Mouse (Mus musculus): ENCODE data around the gene Iqgap3.
A peak's percentile ranks its signal among the peaks of the same experiment; 100 is the strongest.

Iqgap3 gene

GRCm38 (mm10) chr3:88094126-88094525 lies 12.4 kb downstream of the Iqgap3 start:
- no peak for DNase-seq (ENCODE audit: low spot score)

- no peak for DNase-seq (ENCODE audit: low spot score)
Observed at GRCm38 (mm10) chr3:88097666-88098065, 15.9 kb downstream of the Iqgap3 start.

GRCm38 (mm10) chr3:88100251-88100650 lies 18.5 kb downstream of the Iqgap3 start:
- no peak for DNase-seq (ENCODE audit: low spot score)

GRCm38 (mm10) chr3:88101736-88102135 lies 20.0 kb downstream of the Iqgap3 start:
- no peak for DNase-seq (ENCODE audit: low spot score)

- DNase-seq (ENCODE audit: low spot score) = no peak
Observed at GRCm38 (mm10) chr3:88102196-88102595, 20.4 kb downstream of the Iqgap3 start.

GRCm38 (mm10) chr3:88102611-88103010 lies 20.8 kb downstream of the Iqgap3 start:
- no peak for DNase-seq (ENCODE audit: low spot score)

GRCm38 (mm10) chr3:88106126-88106525 lies 24.4 kb downstream of the Iqgap3 start:
- no peak for DNase-seq (ENCODE audit: low spot score)

GRCm38 (mm10) chr3:88109126-88109525 lies 27.4 kb downstream of the Iqgap3 start:
- no peak for DNase-seq (ENCODE audit: low spot score)

- DNase-seq (ENCODE audit: low spot score) = no peak
Observed at GRCm38 (mm10) chr3:88114396-88114795, 32.6 kb downstream of the Iqgap3 start.

- DNase-seq (ENCODE audit: low spot score) = no peak
Observed at GRCm38 (mm10) chr3:88120117-88120651, 38.4 kb downstream of the Iqgap3 start.

- no peak for DNase-seq (ENCODE audit: low spot score)
Observed at GRCm38 (mm10) chr3:88121164-88122131, 39.7 kb downstream of the Iqgap3 start.

- no peak for DNase-seq (ENCODE audit: low spot score)
Observed at GRCm38 (mm10) chr3:88125195-88125594, 43.4 kb downstream of the Iqgap3 start.

- no peak for DNase-seq (ENCODE audit: low spot score)
Observed at GRCm38 (mm10) chr3:88126181-88126580, 44.4 kb downstream of the Iqgap3 start.

GRCm38 (mm10) chr3:88127636-88128035 lies 45.9 kb downstream of the Iqgap3 start:
- no peak for DNase-seq (ENCODE audit: low spot score)

- no peak for DNase-seq (ENCODE audit: low spot score)
Observed at GRCm38 (mm10) chr3:88128056-88128455, 46.3 kb downstream of the Iqgap3 start.

GRCm38 (mm10) chr3:88129006-88129405 lies 47.2 kb downstream of the Iqgap3 start:
- no peak for DNase-seq (ENCODE audit: low spot score)

GRCm38 (mm10) chr3:88131071-88131470 lies 49.3 kb downstream of the Iqgap3 start:
- no peak for DNase-seq (ENCODE audit: low spot score)

- DNase-seq (ENCODE audit: low spot score) = no peak
Observed at GRCm38 (mm10) chr3:88132492-88132891, 50.7 kb downstream of the Iqgap3 start.

GRCm38 (mm10) chr3:88133187-88133771 lies 51.5 kb downstream of the Iqgap3 start:
- DNase-seq (ENCODE audit: low spot score) = peak; percentile 30

GRCm38 (mm10) chr3:88136346-88136745 lies 54.6 kb downstream of the Iqgap3 start:
- DNase-seq (ENCODE audit: low spot score) = no peak

GRCm38 (mm10) chr3:88136945-88137494 lies 55.2 kb downstream of the Iqgap3 start:
- DNase-seq (ENCODE audit: low spot score) = peak; percentile 18

- peak; percentile 72 for DNase-seq (ENCODE audit: low spot score)
Observed at GRCm38 (mm10) chr3:88137821-88138220, 56.0 kb downstream of the Iqgap3 start.
